Comparison of ENCODE assay signal across 9 mouse cellular contexts in genomic region chr19:16802707-16803106, GRCm38 (mm10). TPM values are rescaled to one million over a fixed set of nuclear protein-coding genes. Genes with fewer than 3 reads are reported as not detected.
DNase-seq lines count a peak whose midpoint lies in the region; ATAC-seq and TF ChIP-seq lines count a peak whose summit lies in the region.
"Had no signal": no experiment of that assay in that cellular context is flagged by ENCODE, and none has a peak within 500 bp of the region (broad histone marks: within the 10 kb centered on the region; RNA-seq: fewer than 3 reads in every experiment).

No protein-coding gene starts in this region.

- peak; percentile 49 to 55 for DNase-seq in cerebellum, adult 18-20 months
- DNase-seq in cerebellum, adult 11-12 months, result no peak
- peak; percentile 84 for DNase-seq in midbrain, embryonic 14.5 days
- DNase-seq in cerebellum, adult 8-10 months, result peak; percentile 38
- DNase-seq in hindbrain, postnatal 0 days (ENCODE audit: low spot score), result peak; percentile 69
- DNase-seq in lung, postnatal 25 days (ENCODE audit: low spot score), result peak; percentile 37
- peak; percentile 7 to 15 for DNase-seq in thymus, postnatal 36 days

- 0% methylated on average over 3 of the region's 3 CpGs for WGBS in midbrain, embryonic 14.5 days
- 1% methylated on average over 3 of the region's 3 CpGs for WGBS in midbrain, embryonic 15.5 days
- 0% methylated on average over 3 of the region's 3 CpGs for WGBS in hindbrain, postnatal 0 days

- H3K4me2 ChIP-seq in midbrain, embryonic 14.5 days (ENCODE audit: low read length), result no peak overlapping the region
- H3K4me2 ChIP-seq in midbrain, embryonic 15.5 days, result no peak overlapping the region
- H3K4me2 ChIP-seq in hindbrain, postnatal 0 days (ENCODE audit: low read depth, low read length), result no peak overlapping the region
- H3K4me2 ChIP-seq: heart, embryonic 13.5 days had no signal

- H3K9me3 ChIP-seq in midbrain, embryonic 14.5 days (ENCODE audit: control insufficient read depth, low read length), result no peaks in the 10 kb centered on the region
- H3K9me3 ChIP-seq in midbrain, embryonic 15.5 days, result no peaks in the 10 kb centered on the region
- H3K9me3 ChIP-seq in hindbrain, postnatal 0 days (ENCODE audit: low read length), result no peaks in the 10 kb centered on the region
- H3K9me3 ChIP-seq: heart, embryonic 13.5 days had no signal

- no peaks in the 10 kb centered on the region for H3K27me3 ChIP-seq in midbrain, embryonic 14.5 days (ENCODE audit: control insufficient read depth, insufficient read depth, low read length)
- no peaks in the 10 kb centered on the region for H3K27me3 ChIP-seq in midbrain, embryonic 15.5 days (replicated peaks)
- no peaks in the 10 kb centered on the region for H3K27me3 ChIP-seq in hindbrain, postnatal 0 days (ENCODE audit: insufficient read depth, low read length)

- TF ChIP-seq CTCF in hindbrain, postnatal 0 days (IDR thresholded peaks at IDR 0.05; ENCODE audit: low read depth), result peak; percentile 83

- H3K27ac ChIP-seq in midbrain, embryonic 14.5 days (replicated peaks; ENCODE audit: low read depth, low read length), result no peak overlapping the region
- no peak overlapping the region for H3K27ac ChIP-seq in midbrain, embryonic 15.5 days
- no peak overlapping the region for H3K27ac ChIP-seq in hindbrain, postnatal 0 days
- H3K27ac ChIP-seq: heart, embryonic 13.5 days had no signal

- ATAC-seq in midbrain, embryonic 14.5 days (ENCODE audit: low FRiP score, low TSS enrichment), result no peak
- ATAC-seq in midbrain, embryonic 15.5 days (replicated peaks), result no peak
- ATAC-seq in hindbrain, postnatal 0 days, result no peak

- no peaks in the 10 kb centered on the region for H3K4me1 ChIP-seq in midbrain, embryonic 14.5 days (ENCODE audit: control insufficient read depth, insufficient read depth, low read length)
- no peaks in the 10 kb centered on the region for H3K4me1 ChIP-seq in midbrain, embryonic 15.5 days
- H3K4me1 ChIP-seq in hindbrain, postnatal 0 days (ENCODE audit: insufficient read depth, low read length), result no peaks in the 10 kb centered on the region
- H3K4me1 ChIP-seq: heart, embryonic 13.5 days had no signal

- H3K36me3 ChIP-seq in midbrain, embryonic 14.5 days (ENCODE audit: control insufficient read depth, insufficient read depth, low read length), result no peaks in the 10 kb centered on the region
- H3K36me3 ChIP-seq in midbrain, embryonic 15.5 days (replicated peaks), result no peaks in the 10 kb centered on the region
- no peaks in the 10 kb centered on the region for H3K36me3 ChIP-seq in hindbrain, postnatal 0 days (ENCODE audit: insufficient read depth, low read length)
- H3K36me3 ChIP-seq: heart, embryonic 13.5 days had no signal

- no peak overlapping the region for H3K9ac ChIP-seq in midbrain, embryonic 14.5 days (replicated peaks; ENCODE audit: low read length)
- H3K9ac ChIP-seq in midbrain, embryonic 15.5 days, result no peak overlapping the region
- no peak overlapping the region for H3K9ac ChIP-seq in hindbrain, postnatal 0 days (replicated peaks; ENCODE audit: low read length)
- H3K9ac ChIP-seq: heart, embryonic 13.5 days had no signal

- no peak overlapping the region for H3K4me3 ChIP-seq in midbrain, embryonic 14.5 days (replicated peaks; ENCODE audit: low read depth, low read length)
- H3K4me3 ChIP-seq in midbrain, embryonic 15.5 days, result no peak overlapping the region
- H3K4me3 ChIP-seq in hindbrain, postnatal 0 days (ENCODE audit: low read length), result no peak overlapping the region
- H3K4me3 ChIP-seq: heart, embryonic 13.5 days had no signal

RNA-seq across cellular contexts. Expression of gene Vps13a, which starts 22.0 kb away (rescaled TPM):
- 8.6 and 11.7 TPM in 2 replicates for polyA plus RNA-seq in midbrain, embryonic 14.5 days (2014; fragmentation: Nextera tagmentation; extraction: Ambion mirVana)
- 8.6 and 11.0 TPM in 2 replicates for polyA plus RNA-seq in midbrain, embryonic 15.5 days (2015; fragmentation: Nextera tagmentation; extraction: Ambion mirVana)
- total RNA-seq in hindbrain, postnatal 0 days (2014; rRNA removed), result 9.1 and 13.1 TPM in 2 replicates
- polyA plus RNA-seq in hindbrain, postnatal 0 days (2015; fragmentation: Nextera tagmentation; extraction: Ambion mirVana), result 8.1 and 8.2 TPM in 2 replicates
